Comparison of ENCODE assay signal across 10 mouse cellular contexts in genomic region chr5:143470421-143471164, GRCm38 (mm10). TPM values are rescaled to one million over a fixed set of nuclear protein-coding genes. Genes with fewer than 3 reads are reported as not detected.
A peak's percentile ranks its signal among the peaks of the same experiment; 100 is the strongest.
DNase-seq lines count a peak whose midpoint lies in the region; ATAC-seq and TF ChIP-seq lines count a peak whose summit lies in the region.
"Had no signal": no experiment of that assay in that cellular context is flagged by ENCODE, and none has a peak within 500 bp of the region (broad histone marks: within the 10 kb centered on the region; RNA-seq: fewer than 3 reads in every experiment).

No protein-coding gene starts in this region.

- no peak overlapping the region for H3K4me2 ChIP-seq in neural tube, embryonic 13.5 days
- no peak overlapping the region for H3K4me2 ChIP-seq in hindbrain, postnatal 0 days (ENCODE audit: low read depth, low read length)
- no peak overlapping the region for H3K4me2 ChIP-seq in lung, postnatal 0 days (replicated peaks; ENCODE audit: low read depth, low read length)
- H3K4me2 ChIP-seq: embryonic facial prominence, embryonic 15.5 days had no signal

- no peaks in the 10 kb centered on the region for H3K27me3 ChIP-seq in neural tube, embryonic 13.5 days
- no peaks in the 10 kb centered on the region for H3K27me3 ChIP-seq in hindbrain, postnatal 0 days (ENCODE audit: insufficient read depth, low read length)
- no peaks in the 10 kb centered on the region for H3K27me3 ChIP-seq in lung, postnatal 0 days (replicated peaks; ENCODE audit: insufficient read depth, low read length)
- H3K27me3 ChIP-seq: embryonic facial prominence, embryonic 15.5 days had no signal

- no peak overlapping the region for H3K4me3 ChIP-seq in neural tube, embryonic 13.5 days
- no peak overlapping the region for H3K4me3 ChIP-seq in hindbrain, postnatal 0 days (ENCODE audit: low read length)
- H3K4me3 ChIP-seq in lung, postnatal 0 days (ENCODE audit: low read depth, low read length): no peak overlapping the region
- H3K4me3 ChIP-seq: embryonic facial prominence, embryonic 15.5 days; myocyte had no signal

- WGBS in neural tube, embryonic 13.5 days: 76% methylated on average over 15 of the region's 15 CpGs
- WGBS in hindbrain, postnatal 0 days: 59% methylated on average over 15 of the region's 15 CpGs
- 51% methylated on average over 15 of the region's 15 CpGs for WGBS in lung, postnatal 0 days

- 0 out of 2 replicates have a peak, but pooled peaks have one; percentile 40 for ATAC-seq in neural tube, embryonic 13.5 days (ENCODE audit: low read depth)
- ATAC-seq in hindbrain, postnatal 0 days: peak; percentile 63; the same call in 1 of the 2 replicates
- ATAC-seq in lung, postnatal 0 days: peak; percentile 66

- H3K4me1 ChIP-seq in neural tube, embryonic 13.5 days (replicated peaks): peaks cover 5% of the 10 kb centered on the region
- H3K4me1 ChIP-seq in hindbrain, postnatal 0 days (ENCODE audit: insufficient read depth, low read length): peaks cover 4% of the 10 kb centered on the region; the same call in 1 of the 2 replicates
- H3K4me1 ChIP-seq in lung, postnatal 0 days (ENCODE audit: insufficient read depth, low read depth, low read length): no peaks in the 10 kb centered on the region

- TF ChIP-seq EP300 in lung, postnatal 0 days (IDR thresholded peaks at IDR 0.05): no peak

- DNase-seq in adrenal gland, adult 2 months: peak; percentile 30
- no peak for DNase-seq in adrenal gland, postnatal 4 days (ENCODE audit: low spot score in 2 of 2)
- no peak for DNase-seq in neural tube, embryonic 10.5 days (ENCODE audit: extremely low spot score, low spot score)
- DNase-seq in gastrocnemius, adult 18-20 months (ENCODE audit: low spot score): peak; percentile 53
- DNase-seq in hindbrain, postnatal 0 days (ENCODE audit: low spot score): peak; percentile 78
- peak; percentile 80 for DNase-seq in lung, postnatal 0 days (ENCODE audit: low spot score)
- no peak for DNase-seq in thymus, postnatal 25 days

- H3K36me3 ChIP-seq in neural tube, embryonic 13.5 days: peaks cover 85% of the 10 kb centered on the region
- peaks cover 33% of the 10 kb centered on the region for H3K36me3 ChIP-seq in hindbrain, postnatal 0 days (ENCODE audit: insufficient read depth, low read length)
- H3K36me3 ChIP-seq in lung, postnatal 0 days (ENCODE audit: insufficient read depth, low read length): no peaks in the 10 kb centered on the region

- H3K27ac ChIP-seq in neural tube, embryonic 13.5 days (replicated peaks): peak overlapping the region; percentile 42; the same call in 1 of the 2 replicates
- peak overlapping the region; percentile 27; the same call in 1 of the 2 replicates for H3K27ac ChIP-seq in hindbrain, postnatal 0 days
- no peak overlapping the region for H3K27ac ChIP-seq in lung, postnatal 0 days (ENCODE audit: low read length)
- H3K27ac ChIP-seq: embryonic facial prominence, embryonic 15.5 days had no signal

- peak overlapping the region; percentile 43; the same call in 1 of the 2 replicates for H3K9ac ChIP-seq in neural tube, embryonic 13.5 days
- H3K9ac ChIP-seq in hindbrain, postnatal 0 days (replicated peaks; ENCODE audit: low read length): no peak overlapping the region
- no peak overlapping the region for H3K9ac ChIP-seq in lung, postnatal 0 days (replicated peaks; ENCODE audit: low read depth)
- H3K9ac ChIP-seq: embryonic facial prominence, embryonic 15.5 days had no signal

- no peak for TF ChIP-seq CTCF in hindbrain, postnatal 0 days (IDR thresholded peaks at IDR 0.05; ENCODE audit: low read depth)
- no peak for TF ChIP-seq CTCF in lung, postnatal 0 days (IDR thresholded peaks at IDR 0.05)

- H3K9me3 ChIP-seq in neural tube, embryonic 13.5 days: no peaks in the 10 kb centered on the region
- no peaks in the 10 kb centered on the region for H3K9me3 ChIP-seq in hindbrain, postnatal 0 days (ENCODE audit: low read length)
- H3K9me3 ChIP-seq in lung, postnatal 0 days (ENCODE audit: low read length): no peaks in the 10 kb centered on the region
- H3K9me3 ChIP-seq: embryonic facial prominence, embryonic 15.5 days had no signal

RNA-seq across cellular contexts. Expression of gene Daglb, which starts 6.2 kb away (rescaled TPM):
- 10 to 100 TPM; 19.0 to 19.4 TPM for total RNA-seq in adrenal gland, adult 2 months (2021)
- 29.3 and 33.0 TPM in 2 replicates for polyA plus RNA-seq in adrenal gland, adult 2 months (2012; rRNA removed)
- total RNA-seq in adrenal gland, postnatal 4 days (2021): 10 to 100 TPM; 13.4 to 13.5 TPM
- 16.9 and 17.0 TPM in 2 replicates for polyA plus RNA-seq in neural tube, embryonic 13.5 days (2015; fragmentation: Nextera tagmentation; extraction: Ambion mirVana)
- total RNA-seq in gastrocnemius, adult 18-20 months (2021): 1 to 10 TPM; 9.3 to 9.5 TPM
- total RNA-seq in hindbrain, postnatal 0 days (2014; rRNA removed): 30.1 and 30.5 TPM in 2 replicates
- polyA plus RNA-seq in hindbrain, postnatal 0 days (2015; fragmentation: Nextera tagmentation; extraction: Ambion mirVana): 19.3 and 20.3 TPM in 2 replicates
- polyA plus RNA-seq in lung, postnatal 0 days (2015; fragmentation: Nextera tagmentation; extraction: Ambion mirVana): 5.9 and 6.0 TPM in 2 replicates

RNA-seq across cellular contexts. Expression of gene Rac1, which starts 57.2 kb away (rescaled TPM):
- 100 to 1,000 TPM; 349 to 359 TPM for total RNA-seq in adrenal gland, adult 2 months (2021)
- 76.1 and 98.1 TPM in 2 replicates for polyA plus RNA-seq in adrenal gland, adult 2 months (2012; rRNA removed)
- total RNA-seq in adrenal gland, postnatal 4 days (2021): 100 to 1,000 TPM; 390 TPM
- 437 and 456 TPM in 2 replicates for polyA plus RNA-seq in neural tube, embryonic 13.5 days (2015; fragmentation: Nextera tagmentation; extraction: Ambion mirVana)
- 100 to 1,000 TPM; 225 to 239 TPM for total RNA-seq in gastrocnemius, adult 18-20 months (2021)
- 143 and 148 TPM in 2 replicates for total RNA-seq in hindbrain, postnatal 0 days (2014; rRNA removed)
- polyA plus RNA-seq in hindbrain, postnatal 0 days (2015; fragmentation: Nextera tagmentation; extraction: Ambion mirVana): 412 and 436 TPM in 2 replicates
- 439 and 450 TPM in 2 replicates for polyA plus RNA-seq in lung, postnatal 0 days (2015; fragmentation: Nextera tagmentation; extraction: Ambion mirVana)

Comparison
In these comparisons a context has a peak if more than half of its experiments do, and no peak if none do; other contexts are left out.
1. DNase-seq: peak in adrenal gland, adult 2 months (single experiment), gastrocnemius, adult 18-20 months (single experiment), hindbrain, postnatal 0 days (single experiment) and lung, postnatal 0 days (single experiment); none in adrenal gland, postnatal 4 days (0 of 2), neural tube, embryonic 10.5 days (single experiment) and thymus, postnatal 25 days (single experiment).
2. Peak in every context shown above with its lines, with median percentiles within 50 percentile points of each other: ATAC-seq.